Comparison of ENCODE assay signal across 22 mouse cellular contexts in the genomic region with DNA sequence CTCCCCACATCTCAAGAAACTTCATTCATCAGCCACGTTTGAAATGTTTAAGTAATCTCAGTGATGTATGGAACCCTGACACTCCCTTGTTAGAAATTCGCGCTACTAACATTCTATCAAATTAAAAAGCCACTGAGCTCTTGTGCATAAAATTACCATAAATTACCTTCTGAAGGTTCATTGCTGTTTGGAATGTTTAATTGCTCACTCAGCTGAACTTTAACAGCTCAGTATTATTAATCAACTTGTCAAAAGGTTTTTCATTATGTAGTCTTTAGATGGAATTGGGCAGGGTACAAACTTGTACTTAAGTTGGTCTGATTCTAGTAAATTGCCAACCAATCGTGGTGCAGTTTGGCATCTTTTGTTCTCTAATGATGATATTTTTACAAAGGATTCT.
DNase-seq lines count a peak whose midpoint lies in the region; ATAC-seq and TF ChIP-seq lines count a peak whose summit lies in the region.
"Had no signal": no experiment of that assay in that cellular context is flagged by ENCODE, and none has a peak within 500 bp of the region (broad histone marks: within the 10 kb centered on the region; RNA-seq: fewer than 3 reads in every experiment).

No protein-coding gene starts in this region.

- no peaks in the 10 kb centered on the region for H3K27me3 ChIP-seq in hindbrain, postnatal 0 days (ENCODE audit: insufficient read depth, low read length)
- H3K27me3 ChIP-seq in hindbrain, embryonic 14.5 days (ENCODE audit: control insufficient read depth, insufficient read depth, low read length): no peaks in the 10 kb centered on the region
- no peaks in the 10 kb centered on the region for H3K27me3 ChIP-seq in forebrain, embryonic 12.5 days
- no peaks in the 10 kb centered on the region for H3K27me3 ChIP-seq in forebrain, embryonic 14.5 days (replicated peaks; ENCODE audit: control insufficient read depth, insufficient read depth, low read length)
- no peaks in the 10 kb centered on the region for H3K27me3 ChIP-seq in heart, embryonic 12.5 days (replicated peaks)
- H3K27me3 ChIP-seq: embryonic facial prominence, embryonic 15.5 days; heart, embryonic 15.5 days had no signal

- no peaks in the 10 kb centered on the region for H3K9me3 ChIP-seq in hindbrain, postnatal 0 days (ENCODE audit: low read length)
- H3K9me3 ChIP-seq in hindbrain, embryonic 14.5 days (ENCODE audit: control insufficient read depth, low read length): no peaks in the 10 kb centered on the region
- no peaks in the 10 kb centered on the region for H3K9me3 ChIP-seq in forebrain, embryonic 12.5 days
- no peaks in the 10 kb centered on the region for H3K9me3 ChIP-seq in forebrain, embryonic 14.5 days (replicated peaks; ENCODE audit: control insufficient read depth, low read length)
- no peaks in the 10 kb centered on the region for H3K9me3 ChIP-seq in heart, embryonic 12.5 days (replicated peaks)
- H3K9me3 ChIP-seq: embryonic facial prominence, embryonic 15.5 days; heart, embryonic 10.5 days; heart, embryonic 15.5 days had no signal

- H3K4me1 ChIP-seq in hindbrain, postnatal 0 days (ENCODE audit: insufficient read depth, low read length): no peaks in the 10 kb centered on the region
- H3K4me1 ChIP-seq in hindbrain, embryonic 14.5 days (replicated peaks; ENCODE audit: control insufficient read depth, insufficient read depth, low read length): no peaks in the 10 kb centered on the region
- H3K4me1 ChIP-seq in forebrain, embryonic 12.5 days: peaks cover 3% of the 10 kb centered on the region; the same call in 1 of the 2 replicates
- no peaks in the 10 kb centered on the region for H3K4me1 ChIP-seq in forebrain, embryonic 14.5 days (ENCODE audit: control insufficient read depth, insufficient read depth, low read length)
- H3K4me1 ChIP-seq in heart, embryonic 12.5 days (replicated peaks): no peaks in the 10 kb centered on the region
- H3K4me1 ChIP-seq: embryonic facial prominence, embryonic 15.5 days; heart, embryonic 10.5 days; heart, embryonic 15.5 days had no signal

- TF ChIP-seq CTCF in hindbrain, postnatal 0 days (IDR thresholded peaks at IDR 0.05; ENCODE audit: low read depth): no peak

- 20% methylated on average over 4 of the region's 4 CpGs for WGBS in hindbrain, postnatal 0 days
- WGBS in hindbrain, embryonic 14.5 days: 35% methylated on average over 4 of the region's 4 CpGs
- 25% methylated on average over 4 of the region's 4 CpGs for WGBS in forebrain, embryonic 12.5 days
- WGBS in forebrain, embryonic 14.5 days: 6% methylated on average over 4 of the region's 4 CpGs
- WGBS in heart, embryonic 12.5 days: 66% methylated on average over 4 of the region's 4 CpGs

- H3K4me3 ChIP-seq in hindbrain, postnatal 0 days (ENCODE audit: low read length): no peak overlapping the region
- H3K4me3 ChIP-seq in hindbrain, embryonic 14.5 days (replicated peaks; ENCODE audit: low read length): no peak overlapping the region
- H3K4me3 ChIP-seq in forebrain, embryonic 12.5 days (replicated peaks): no peak overlapping the region
- H3K4me3 ChIP-seq in forebrain, embryonic 14.5 days (ENCODE audit: low read depth, low read length): no peak overlapping the region
- H3K4me3 ChIP-seq in heart, embryonic 12.5 days: no peak overlapping the region
- H3K4me3 ChIP-seq: embryonic facial prominence, embryonic 15.5 days; erythroblast, embryonic 14.5 days; gastrocnemius, adult 2 months; heart, embryonic 10.5 days; heart, embryonic 15.5 days had no signal

- H3K27ac ChIP-seq in hindbrain, postnatal 0 days: no peak overlapping the region
- no peak overlapping the region for H3K27ac ChIP-seq in hindbrain, embryonic 14.5 days
- no peak overlapping the region for H3K27ac ChIP-seq in forebrain, embryonic 12.5 days
- no peak overlapping the region for H3K27ac ChIP-seq in forebrain, embryonic 14.5 days (ENCODE audit: low read depth, low read length)
- H3K27ac ChIP-seq in heart, embryonic 12.5 days (ENCODE audit: poor library complexity, severe bottlenecking): no peak overlapping the region
- H3K27ac ChIP-seq: embryonic facial prominence, embryonic 15.5 days; gastrocnemius, adult 2 months; heart, embryonic 10.5 days; heart, embryonic 15.5 days had no signal

- H3K9ac ChIP-seq in hindbrain, postnatal 0 days (replicated peaks; ENCODE audit: low read length): no peak overlapping the region
- H3K9ac ChIP-seq in hindbrain, embryonic 14.5 days: no peak overlapping the region
- H3K9ac ChIP-seq in forebrain, embryonic 12.5 days: no peak overlapping the region
- no peak overlapping the region for H3K9ac ChIP-seq in forebrain, embryonic 14.5 days (ENCODE audit: low read length)
- no peak overlapping the region for H3K9ac ChIP-seq in heart, embryonic 12.5 days
- H3K9ac ChIP-seq: embryonic facial prominence, embryonic 15.5 days; heart, embryonic 15.5 days had no signal

- DNase-seq in hindbrain, postnatal 0 days (ENCODE audit: low spot score): peak; percentile 2
- no peak for DNase-seq in hindbrain, embryonic 14.5 days (ENCODE audit: low spot score)
- peak; percentile 67 for DNase-seq in forebrain, embryonic 14.5 days (ENCODE audit: low spot score)
- no peak for DNase-seq in gastrocnemius, postnatal 25 days
- DNase-seq: adrenal gland, adult 2 months; adrenal gland, postnatal 25 days; cerebellum, adult 11 months; cerebellum, adult 8-10 months; cerebellum, postnatal 14 days; embryo, embryonic 11 days; gastrocnemius, adult 2 months; gastrocnemius, postnatal 36 days; heart, adult 11 months; heart, postnatal 14 days; kidney, adult 2 months had no signal

- H3K36me3 ChIP-seq in hindbrain, postnatal 0 days (ENCODE audit: insufficient read depth, low read length): no peaks in the 10 kb centered on the region
- H3K36me3 ChIP-seq in hindbrain, embryonic 14.5 days (replicated peaks; ENCODE audit: control insufficient read depth, insufficient read depth): no peaks in the 10 kb centered on the region
- H3K36me3 ChIP-seq in forebrain, embryonic 12.5 days (replicated peaks): no peaks in the 10 kb centered on the region
- H3K36me3 ChIP-seq in forebrain, embryonic 14.5 days (ENCODE audit: control insufficient read depth, insufficient read depth, low read length): no peaks in the 10 kb centered on the region
- H3K36me3 ChIP-seq in heart, embryonic 12.5 days: no peaks in the 10 kb centered on the region
- H3K36me3 ChIP-seq: embryonic facial prominence, embryonic 15.5 days; heart, embryonic 10.5 days; heart, embryonic 15.5 days had no signal

- no peak for ATAC-seq in hindbrain, postnatal 0 days
- no peak for ATAC-seq in hindbrain, embryonic 14.5 days (ENCODE audit: low FRiP score)
- ATAC-seq in forebrain, embryonic 12.5 days (ENCODE audit: low FRiP score): peak; percentile 79; the same call in 1 of the 2 replicates
- peak; percentile 60 for ATAC-seq in forebrain, embryonic 14.5 days
- ATAC-seq in heart, embryonic 12.5 days (ENCODE audit: insufficient number of reproducible peaks, low FRiP score): no peak
- ATAC-seq: intestine, embryonic 16.5 days had no signal

- H3K4me2 ChIP-seq in hindbrain, postnatal 0 days (ENCODE audit: low read depth, low read length): no peak overlapping the region
- no peak overlapping the region for H3K4me2 ChIP-seq in hindbrain, embryonic 14.5 days (replicated peaks)
- no peak overlapping the region for H3K4me2 ChIP-seq in forebrain, embryonic 12.5 days
- H3K4me2 ChIP-seq in forebrain, embryonic 14.5 days (ENCODE audit: low read length): no peak overlapping the region
- H3K4me2 ChIP-seq in heart, embryonic 12.5 days: no peak overlapping the region
- H3K4me2 ChIP-seq: embryonic facial prominence, embryonic 15.5 days; heart, embryonic 15.5 days had no signal

Comparison
In these comparisons a context has a peak if more than half of its experiments do, and no peak if none do; other contexts are left out.
1. DNase-seq: peak in hindbrain, postnatal 0 days (single experiment) and forebrain, embryonic 14.5 days (single experiment); none in hindbrain, embryonic 14.5 days (single experiment) and gastrocnemius, postnatal 25 days (single experiment).
2. ATAC-seq: peak in forebrain, embryonic 12.5 days (single experiment) and forebrain, embryonic 14.5 days (single experiment); none in hindbrain, postnatal 0 days (single experiment), hindbrain, embryonic 14.5 days (single experiment) and heart, embryonic 12.5 days (single experiment).